Mouse (Mus musculus): ENCODE results near the gene Wdfy3. TPM values are rescaled to one million over a fixed set of nuclear protein-coding genes. Genes with fewer than 3 reads are reported as not detected.

The Wdfy3 gene
- total RNA-seq, 2 experiments from 2014 or later, result 103 to 105 TPM

DNA sequence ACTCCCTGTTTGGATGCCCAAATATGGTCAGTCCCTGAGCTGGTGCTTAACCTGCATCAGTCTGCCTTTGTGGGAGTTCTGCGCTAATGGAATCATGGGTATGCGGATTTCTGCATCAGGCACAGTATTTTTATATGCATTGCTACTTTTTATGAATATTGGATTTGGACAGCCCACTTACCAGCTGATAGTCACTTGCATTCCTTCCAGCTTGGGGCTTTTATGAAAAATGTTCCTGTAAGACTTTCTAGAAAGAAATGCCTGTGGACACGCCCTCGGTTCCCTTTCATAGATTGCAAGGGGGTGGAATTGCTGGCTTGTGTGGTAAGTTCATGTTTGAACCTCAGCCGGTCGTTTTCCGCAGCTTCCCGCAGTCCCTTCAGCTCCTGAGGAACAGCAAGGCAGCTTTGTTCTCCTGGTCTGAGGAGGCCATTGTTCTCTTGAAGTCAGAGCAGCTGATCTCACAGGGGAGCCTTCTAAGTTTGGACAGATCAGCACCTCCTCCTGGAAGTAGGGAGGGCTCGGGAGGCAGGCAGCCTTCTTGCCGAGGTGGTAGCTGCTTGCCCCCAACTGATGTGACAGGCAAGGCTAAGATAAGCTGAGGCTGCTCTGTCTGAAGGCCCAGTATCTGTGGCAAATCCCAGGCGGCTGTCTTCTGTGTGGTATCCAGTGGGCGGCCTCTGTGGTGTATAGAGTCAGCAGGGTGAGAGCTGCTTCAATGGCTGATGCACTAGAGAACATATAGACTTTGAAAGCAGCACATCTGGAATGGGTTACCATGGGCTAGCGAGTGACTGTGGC is 244.4 kb downstream of the Wdfy3 start:
- DNase-seq (ENCODE audit: extremely low spot score in 1 of 2, low spot score in 2 of 2), result no peak
- intact Hi-C loops (cut with DNase I), result loop anchor here (5.0 kb wide), 1 partner anchor 58 kb away; the partner anchor contains the start of gene Cds1

DNA sequence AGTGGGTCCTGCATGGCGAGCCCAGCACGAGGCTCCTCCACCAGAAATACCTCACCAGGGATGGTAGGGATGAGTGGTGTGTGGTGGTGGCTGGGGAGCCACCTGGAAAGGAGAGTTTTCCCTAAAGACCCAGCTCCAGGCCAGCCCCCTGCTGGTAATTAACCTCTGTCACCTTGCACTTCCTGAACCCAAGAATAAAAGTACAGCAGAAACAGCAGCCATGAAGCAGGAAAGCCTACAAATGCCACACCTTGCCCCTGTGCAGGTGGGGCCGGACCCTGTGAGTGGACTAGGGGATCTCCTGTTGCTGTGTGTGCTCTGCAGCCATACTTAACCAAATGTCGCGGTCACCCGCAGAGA is 247.4 kb downstream of the Wdfy3 start:
- intact Hi-C loops (cut with DNase I), result no loop called here
- DNase-seq (ENCODE audit: extremely low spot score in 1 of 2, low spot score in 2 of 2), result no peak

DNA sequence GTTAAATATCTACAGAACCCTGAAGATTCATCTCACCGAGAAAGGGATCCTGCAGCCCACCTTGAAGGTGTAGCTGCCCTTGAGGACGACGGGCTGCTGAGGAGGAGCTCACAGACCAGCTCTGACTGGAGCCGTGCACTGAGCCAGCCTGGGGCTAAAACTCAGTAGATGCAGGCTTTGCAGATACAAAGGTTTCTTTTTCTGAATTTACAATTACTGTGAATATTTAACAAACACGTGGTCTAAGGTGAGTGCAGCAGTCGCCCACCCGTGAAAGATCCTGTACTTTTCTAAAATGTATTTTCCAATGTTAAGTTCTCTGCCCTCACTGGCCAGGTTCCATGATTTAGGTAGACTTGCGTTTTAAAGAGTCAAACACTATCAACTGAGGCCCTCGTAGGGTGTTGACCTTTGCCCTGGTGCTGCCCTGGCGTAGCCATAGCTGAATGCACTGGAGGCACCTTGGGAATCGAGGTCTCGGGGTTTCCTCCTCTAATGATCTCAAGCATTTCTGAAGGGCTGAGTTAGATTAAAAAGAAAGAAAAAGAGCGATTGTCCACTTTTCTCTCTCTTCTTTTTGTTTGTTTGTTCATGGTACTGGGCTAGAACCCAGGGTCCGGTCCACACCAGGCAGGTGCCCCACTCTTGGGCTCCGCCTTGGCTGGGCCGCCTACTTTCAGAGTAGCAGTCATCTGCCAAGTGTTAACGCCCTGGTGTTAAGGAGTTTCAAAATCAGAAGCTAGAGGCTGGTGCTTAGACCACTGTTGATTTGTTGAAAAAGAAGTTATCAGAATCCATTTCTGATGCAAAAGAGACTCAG is 248.0 kb downstream of the Wdfy3 start:
- intact Hi-C loops (cut with DNase I), result no loop called here
- DNase-seq (ENCODE audit: extremely low spot score in 1 of 2, low spot score in 2 of 2), result no peak

DNA sequence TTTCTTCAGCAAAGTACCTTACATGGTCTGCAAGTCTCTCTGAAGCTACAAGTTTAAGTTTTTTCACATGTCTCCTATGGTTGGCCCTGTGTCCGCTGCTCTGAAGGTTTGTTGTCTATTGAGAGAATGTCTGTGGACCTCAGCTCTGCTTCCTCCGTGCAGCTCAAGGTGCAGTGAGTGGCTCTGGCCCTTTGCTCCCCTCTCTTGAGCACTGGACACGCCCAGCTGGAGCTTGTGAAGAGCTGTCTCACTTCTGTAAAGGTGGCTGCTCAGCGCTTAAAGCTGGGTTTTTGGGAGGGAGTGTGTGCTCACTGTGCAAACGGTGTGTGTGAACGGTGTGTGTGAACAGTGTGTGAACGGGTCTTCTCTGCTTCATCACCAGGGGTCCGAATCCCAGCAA is 248.7 kb downstream of the Wdfy3 start:
- intact Hi-C loops (cut with DNase I), result no loop called here
- DNase-seq (ENCODE audit: extremely low spot score in 1 of 2, low spot score in 2 of 2), result no peak

DNA sequence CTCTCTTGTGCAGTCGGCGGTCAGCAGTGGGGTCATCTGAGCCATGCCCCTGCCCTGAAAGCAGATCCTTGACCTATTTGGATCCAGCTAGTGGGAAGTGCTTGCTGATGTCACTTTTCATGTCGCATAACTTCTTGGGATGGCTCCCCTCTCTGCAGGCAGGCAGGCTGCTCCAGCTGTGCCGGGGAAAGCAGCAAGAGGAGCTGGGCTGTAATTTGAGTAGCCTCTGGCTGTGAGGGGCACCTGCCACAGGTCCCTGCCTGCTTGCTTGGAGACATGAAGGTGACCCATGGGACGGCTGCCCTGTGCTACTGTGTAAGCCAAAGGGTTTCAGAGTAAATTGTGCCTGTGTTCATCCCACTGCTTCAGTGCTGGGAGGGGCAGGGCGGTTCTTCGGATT is 249.9 kb downstream of the Wdfy3 start:
- intact Hi-C loops (cut with DNase I), result no loop called here
- DNase-seq (ENCODE audit: extremely low spot score in 1 of 2, low spot score in 2 of 2), result no peak

DNA sequence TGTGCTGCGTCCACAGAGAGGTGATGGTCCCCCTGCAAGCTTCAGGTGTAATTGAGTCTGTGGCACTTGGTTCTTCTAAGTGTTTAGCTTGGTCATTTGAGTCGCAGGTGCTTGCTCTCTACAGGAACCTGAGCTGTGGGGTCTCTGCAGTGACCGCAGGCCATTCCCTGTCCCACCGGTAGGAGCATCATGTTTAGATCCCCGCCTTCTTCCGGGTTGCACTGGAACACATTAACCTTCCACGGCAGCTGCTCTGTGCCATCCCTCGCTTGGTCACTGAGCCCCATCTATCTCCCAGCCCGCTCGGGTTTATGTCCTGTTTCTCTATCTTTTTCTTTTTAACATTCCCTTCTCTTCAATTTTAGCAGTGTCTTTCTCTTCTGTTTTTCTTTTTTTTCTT is 250.5 kb downstream of the Wdfy3 start:
- intact Hi-C loops (cut with DNase I), result no loop called here
- no peak for DNase-seq (ENCODE audit: extremely low spot score in 1 of 2, low spot score in 2 of 2)

DNA sequence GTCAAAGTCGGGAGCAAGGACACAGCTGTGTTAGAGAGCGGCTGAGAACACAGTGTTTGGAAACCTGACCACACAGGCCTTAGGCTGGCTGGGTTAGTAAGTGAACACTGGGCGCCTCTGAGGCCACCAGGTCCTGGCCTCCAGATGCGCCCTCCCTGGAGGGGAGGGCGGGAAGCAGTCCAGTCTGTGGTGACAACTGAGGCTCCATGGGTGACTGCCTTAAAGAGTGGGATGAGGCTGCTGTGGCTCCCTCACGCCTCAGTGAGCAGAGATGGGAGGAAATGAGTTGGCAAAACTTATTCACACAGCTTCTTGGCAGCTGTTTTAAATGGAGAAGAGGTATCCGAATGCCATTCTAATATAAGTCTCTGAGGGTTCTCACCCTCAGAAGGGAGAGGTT is 252.9 kb downstream of the Wdfy3 start:
- intact Hi-C loops (cut with DNase I), result no loop called here
- DNase-seq (ENCODE audit: extremely low spot score in 1 of 2, low spot score in 2 of 2), result no peak

DNA sequence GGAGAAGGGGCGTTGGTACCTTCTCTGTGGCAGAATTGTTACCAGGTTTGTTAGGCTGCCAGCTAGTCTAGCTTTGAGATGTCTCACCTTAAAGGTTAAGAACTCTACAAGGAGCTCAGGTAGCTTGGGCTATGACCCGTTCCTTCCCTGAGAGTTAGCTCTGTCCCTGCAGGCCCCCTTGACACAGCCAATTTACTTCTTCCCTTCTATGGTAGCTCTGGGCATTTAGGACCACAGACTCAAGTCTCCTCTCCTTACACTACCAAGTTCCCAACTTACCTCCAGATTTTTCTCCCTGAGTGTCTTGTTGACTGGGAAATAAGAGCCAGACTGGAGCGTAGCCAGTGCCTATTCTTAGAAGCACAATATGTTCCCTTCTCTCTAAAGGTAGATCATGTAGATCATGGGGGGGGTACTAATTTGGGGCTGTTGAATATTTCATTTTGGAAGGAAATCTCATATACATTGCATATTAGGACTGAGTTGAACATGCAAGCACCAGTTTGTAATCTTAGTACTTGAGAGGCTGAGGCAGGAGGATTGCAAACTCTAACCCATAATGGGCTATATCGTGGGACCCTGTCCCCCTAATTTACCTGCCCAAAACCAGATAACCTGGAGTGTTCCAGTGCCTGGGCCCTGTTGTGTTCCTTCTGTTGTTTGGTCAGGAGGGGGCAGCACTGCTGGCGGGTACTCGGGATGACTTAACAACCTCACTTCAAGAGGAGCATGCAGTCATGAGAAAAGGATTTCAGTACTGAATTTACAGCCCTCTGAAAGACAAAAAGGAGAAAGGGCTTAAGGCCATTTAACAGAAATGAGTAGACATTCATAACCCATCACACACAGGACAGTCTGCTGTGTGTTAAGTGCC is 258.2 kb downstream of the Wdfy3 start:
- intact Hi-C loops (cut with DNase I), result no loop called here
- no peak for DNase-seq (ENCODE audit: extremely low spot score in 1 of 2, low spot score in 2 of 2)

DNA sequence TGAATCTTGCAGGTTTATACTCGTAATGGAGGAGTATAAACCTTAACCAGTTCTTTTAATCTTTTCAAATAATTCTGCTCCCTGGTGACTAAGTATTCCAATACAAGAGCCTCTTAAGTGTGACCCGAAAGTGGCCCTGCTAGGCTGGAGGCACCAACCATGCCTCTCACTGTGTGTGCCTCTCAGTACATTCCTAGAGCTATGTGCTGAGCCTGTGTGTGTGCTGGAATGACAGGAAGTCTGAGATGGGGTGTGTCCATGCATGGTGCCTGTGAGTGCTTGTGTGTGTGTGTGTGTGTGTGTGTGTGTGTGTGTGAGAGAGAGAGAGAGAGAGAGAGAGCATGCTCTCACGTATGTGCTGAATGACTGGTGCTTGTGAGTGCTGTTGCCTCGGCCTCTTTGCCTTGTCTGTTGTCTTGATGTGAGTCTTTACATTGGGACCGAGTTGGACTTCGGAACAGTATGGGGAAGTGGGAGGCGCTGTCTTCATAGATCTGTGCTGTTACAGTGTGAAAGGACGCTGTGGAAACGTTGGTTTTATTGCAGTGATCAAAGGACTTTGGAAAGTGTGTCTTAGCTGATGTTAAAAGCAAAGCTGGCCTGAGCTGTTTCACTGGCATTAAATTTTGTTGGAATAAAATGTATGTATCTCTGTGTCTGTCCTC is 267.2 kb downstream of the Wdfy3 start:
- no peak for DNase-seq (ENCODE audit: extremely low spot score in 1 of 2, low spot score in 2 of 2)
- intact Hi-C loops (cut with DNase I), result no loop called here

DNA sequence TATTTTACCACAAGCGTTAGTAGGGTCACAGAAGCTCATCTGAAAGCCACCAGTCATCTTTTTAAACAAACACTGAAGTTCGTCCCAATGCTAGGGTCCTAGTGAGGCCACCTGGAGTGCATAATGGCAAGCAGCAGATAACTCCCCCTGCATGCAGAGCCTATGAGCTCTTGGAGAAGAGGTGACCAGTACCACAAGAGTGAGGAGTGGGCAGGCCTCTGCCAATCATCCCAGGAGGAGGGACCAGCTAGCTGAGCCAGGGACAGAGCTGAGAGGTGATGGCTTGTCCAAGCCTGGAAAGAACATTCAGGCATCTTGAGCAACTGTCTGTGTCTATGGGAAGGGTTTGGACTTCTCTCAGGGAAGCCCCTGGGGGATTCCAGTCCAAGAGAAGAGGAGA is 267.8 kb downstream of the Wdfy3 start:
- no peak for DNase-seq (ENCODE audit: extremely low spot score in 1 of 2, low spot score in 2 of 2)
- intact Hi-C loops (cut with DNase I), result no loop called here

DNA sequence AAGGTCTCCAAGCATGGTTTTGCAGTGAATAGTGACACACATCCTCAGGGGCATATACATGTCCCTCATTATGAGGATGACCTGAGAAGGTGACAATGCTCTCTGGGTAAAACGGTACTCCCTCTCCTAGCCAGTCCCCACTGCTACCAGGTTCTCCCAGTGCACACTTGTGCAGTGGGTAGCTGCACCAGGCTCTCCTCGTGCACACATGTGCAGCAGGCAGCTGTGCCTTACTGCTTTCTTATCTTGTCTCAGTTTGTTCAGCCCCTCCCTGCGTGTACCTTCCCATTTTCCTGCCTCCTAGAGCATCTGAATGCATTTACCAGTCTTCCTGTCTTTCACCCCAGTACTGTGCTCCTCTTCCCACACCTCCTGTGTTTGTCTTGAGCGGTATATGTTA is 277.1 kb downstream of the Wdfy3 start:
- intact Hi-C loops (cut with DNase I), result no loop called here
- no peak for DNase-seq (ENCODE audit: extremely low spot score in 1 of 2, low spot score in 2 of 2)

DNA sequence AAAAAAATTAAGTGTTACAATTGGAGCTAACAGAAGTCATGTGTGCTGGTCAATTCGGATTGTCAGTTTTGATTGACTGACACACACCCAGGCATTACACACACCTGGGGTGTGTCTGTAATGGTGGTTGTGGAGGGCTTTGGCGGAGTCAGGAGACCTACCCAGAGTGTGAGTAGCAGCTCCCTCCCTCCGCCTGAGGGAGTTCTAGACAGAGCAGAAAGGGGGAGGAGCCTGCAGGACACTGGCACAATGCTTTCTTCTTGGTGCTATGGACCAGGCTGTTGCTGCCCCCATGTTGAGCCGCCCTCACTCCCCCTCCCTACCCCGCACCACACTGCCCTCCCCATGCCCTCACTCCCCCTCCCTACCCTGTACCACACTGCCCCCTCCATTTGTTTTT is 279.2 kb downstream of the Wdfy3 start:
- no peak for DNase-seq (ENCODE audit: extremely low spot score in 1 of 2, low spot score in 2 of 2)
- intact Hi-C loops (cut with DNase I), result no loop called here

DNA sequence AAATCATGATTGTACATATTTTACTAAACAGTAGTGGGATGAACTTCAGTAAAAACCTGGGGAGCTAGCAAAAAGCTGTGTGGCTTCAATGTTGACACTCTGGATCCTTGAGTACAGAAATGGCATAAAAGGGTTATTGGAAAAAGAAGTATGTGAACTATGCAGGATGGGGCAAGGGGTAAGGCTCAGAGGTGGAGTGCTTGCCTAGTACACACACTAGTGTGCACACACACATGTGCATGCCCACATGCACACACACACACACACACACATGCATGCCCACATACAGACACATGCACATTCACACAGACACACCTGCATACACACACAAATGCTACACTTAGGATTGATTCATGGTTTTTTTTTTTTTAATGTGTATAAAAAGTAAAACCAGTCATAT is 280.0 kb downstream of the Wdfy3 start:
- intact Hi-C loops (cut with DNase I), result no loop called here
- DNase-seq (ENCODE audit: extremely low spot score in 1 of 2, low spot score in 2 of 2), result no peak

DNA sequence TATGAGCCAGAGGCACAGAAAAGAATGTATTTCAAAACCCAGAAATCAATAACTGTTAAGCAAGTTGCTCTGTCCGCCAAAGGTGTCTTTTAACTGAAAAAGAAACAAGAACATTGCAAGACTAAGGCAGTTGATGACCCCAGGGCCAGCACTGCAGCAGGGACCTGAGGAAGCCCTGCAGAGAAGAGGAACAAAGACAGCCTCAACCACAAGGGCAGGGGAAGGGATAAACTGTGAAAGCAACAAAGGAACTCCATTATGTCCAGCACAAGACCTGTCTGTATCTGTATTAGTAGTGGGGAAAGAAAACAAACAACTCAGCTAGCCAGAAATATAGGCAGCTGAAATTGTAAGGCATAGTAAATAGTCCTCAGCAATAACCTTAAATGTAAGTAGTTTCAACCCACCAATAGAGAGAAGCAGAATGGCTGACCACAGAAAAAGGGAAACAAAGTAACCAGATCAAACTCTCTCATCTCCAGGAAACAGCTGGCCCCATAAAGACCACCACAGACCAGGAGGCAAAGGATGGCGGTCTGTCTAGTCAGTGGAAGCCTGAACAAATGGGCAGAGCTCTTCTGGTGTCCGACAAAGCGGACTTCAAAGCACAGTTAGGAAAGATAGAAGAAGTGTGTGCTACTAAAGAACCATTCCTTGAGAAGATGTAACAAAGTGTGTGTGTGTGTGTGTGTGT is 283.7 kb downstream of the Wdfy3 start:
- intact Hi-C loops (cut with DNase I), result no loop called here
- no peak for DNase-seq (ENCODE audit: extremely low spot score in 1 of 2, low spot score in 2 of 2)

DNA sequence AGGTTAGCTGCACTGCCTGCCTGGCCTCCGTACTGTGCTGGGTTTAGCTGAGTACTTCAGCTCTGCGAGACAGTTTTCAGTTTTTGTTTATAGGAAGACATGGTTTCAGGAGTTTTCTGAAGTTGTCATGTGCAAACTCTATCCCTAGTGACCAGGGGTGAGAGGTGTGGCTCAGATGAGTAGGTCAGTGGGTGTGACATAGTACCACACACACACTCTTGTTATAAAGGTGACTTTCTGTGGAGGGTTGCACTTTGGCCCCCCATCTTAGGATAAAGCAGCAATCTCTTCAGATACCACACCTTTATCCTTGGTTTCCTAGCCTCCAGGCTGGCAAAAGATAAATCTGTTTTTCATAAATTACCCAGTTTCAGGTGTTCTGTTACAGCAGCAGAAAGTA is 284.9 kb downstream of the Wdfy3 start:
- intact Hi-C loops (cut with DNase I), result no loop called here

DNA sequence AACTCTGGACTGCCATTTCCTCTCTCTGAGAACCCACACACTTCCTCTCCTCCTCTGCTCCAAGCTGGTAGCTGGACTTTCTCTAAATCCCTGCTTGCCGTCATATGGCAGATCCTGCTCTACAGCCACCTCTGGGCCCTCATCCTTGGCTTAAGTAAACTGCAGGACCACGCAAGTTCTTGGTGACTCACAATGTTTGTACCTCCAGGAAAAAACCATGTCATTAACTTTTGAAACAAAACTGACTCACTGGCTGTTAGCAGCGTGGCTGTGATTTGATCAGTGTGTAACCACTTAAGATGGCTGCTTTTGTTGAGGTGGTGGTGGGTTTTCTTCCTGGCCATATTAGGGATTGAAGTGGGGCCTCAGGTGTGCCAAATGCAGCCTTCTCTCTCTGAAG is 285.4 kb downstream of the Wdfy3 start:
- intact Hi-C loops (cut with DNase I), result no loop called here

More for the DNA sequence above, 284.9 kb downstream of the Wdfy3 start:
- no peak for DNase-seq (ENCODE audit: extremely low spot score in 1 of 2, low spot score in 2 of 2)

More for the DNA sequence above, 285.4 kb downstream of the Wdfy3 start:
- no peak for DNase-seq (ENCODE audit: extremely low spot score in 1 of 2, low spot score in 2 of 2)

Data from left cerebral cortex, postnatal 10 days (tissue).